Mouse (Mus musculus): ENCODE results near the gene Mxra7. TPM values are rescaled to one million over a fixed set of nuclear protein-coding genes. Genes with fewer than 3 reads are reported as not detected.
"Not testable (repeated sequence)": the region's sequence is repeated elsewhere in the genome, so short reads cannot be mapped to it uniquely, and the experiment has no call there.

Gene Mxra7
- total RNA-seq (2015) (0.10 and 1.1 TPM in 2 replicates), total RNA-seq (2017) (not detected in 2 replicates)

DNA sequence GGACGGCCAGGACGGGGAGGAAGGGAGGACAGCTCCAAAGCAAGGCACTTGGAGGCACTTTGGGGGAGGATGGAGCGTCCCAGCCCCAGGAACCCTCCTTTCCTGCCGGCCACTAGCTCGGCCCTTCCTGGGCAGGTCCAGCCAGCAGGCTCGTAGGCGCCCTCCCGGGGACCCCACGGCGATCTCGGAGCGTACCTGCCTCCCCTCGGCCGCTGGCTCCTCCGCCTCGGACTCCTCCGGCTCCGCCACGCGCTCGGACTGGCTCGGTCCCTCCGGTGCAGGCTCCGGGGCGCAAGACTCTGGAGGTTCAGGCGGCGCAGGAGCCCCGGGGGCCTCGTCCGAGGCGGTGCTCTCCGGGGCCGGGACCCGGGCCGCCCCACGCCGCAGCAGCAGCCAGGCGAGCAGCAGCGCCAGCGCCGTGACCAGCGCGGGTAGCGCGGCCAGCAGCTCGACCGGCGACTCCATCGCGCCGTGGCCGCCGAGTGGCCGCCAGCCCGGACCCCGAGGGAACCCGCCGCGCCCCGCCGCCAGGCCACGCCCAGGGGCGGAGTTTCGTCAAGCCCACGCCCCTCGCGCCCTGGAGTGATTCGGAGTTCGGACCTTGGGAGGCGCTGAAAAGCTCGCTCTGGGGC lies at the start of gene Mxra7:
Gene Mxra7, minus strand, starts transcription at position 513 of the 632 bp plus-strand sequence.
- peak; percentile 79 for ATAC-seq (replicated peaks; ENCODE audit: poor library complexity)

DNA sequence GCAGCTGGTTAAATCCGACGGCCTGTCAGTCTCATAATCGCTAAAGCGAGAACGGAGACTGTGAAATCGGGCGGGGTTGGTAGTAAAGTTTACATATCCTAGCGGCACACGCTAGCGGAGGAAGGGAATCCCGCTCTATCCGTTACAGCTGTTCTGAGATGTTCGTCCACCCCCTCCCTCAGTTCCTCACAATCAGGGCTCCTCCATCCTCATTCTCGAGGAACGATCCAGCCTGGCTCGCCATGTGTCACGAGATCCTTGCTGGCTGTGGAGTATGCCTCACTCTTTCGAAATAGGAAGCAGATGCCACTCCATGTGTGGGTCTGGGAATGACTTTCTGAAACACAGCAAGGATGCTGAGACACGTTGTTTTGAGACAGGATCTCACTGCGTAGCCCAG lies 46.1 kb upstream of the Mxra7 start:
- no peak for ATAC-seq (replicated peaks; ENCODE audit: poor library complexity)

DNA sequence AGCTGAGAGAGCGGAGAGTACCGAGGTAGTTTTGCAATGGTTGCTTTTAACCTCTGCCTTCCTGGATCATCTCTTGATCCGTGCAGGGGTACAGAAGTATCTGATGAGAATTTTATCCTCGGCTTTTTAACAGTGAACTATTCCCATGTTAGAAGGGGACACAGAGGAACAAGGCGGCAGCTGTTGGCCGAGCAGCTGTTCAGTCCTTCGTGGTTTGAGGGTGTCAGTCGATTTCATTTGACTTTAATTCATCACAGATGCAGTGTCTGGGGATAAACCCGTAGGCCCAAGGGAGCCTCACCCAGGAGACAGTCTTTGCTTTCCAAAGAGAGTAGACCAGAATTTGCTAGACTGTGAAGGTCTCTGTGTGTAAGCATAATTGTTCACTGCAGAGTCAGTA lies 43.7 kb upstream of the Mxra7 start:
- ATAC-seq (replicated peaks; ENCODE audit: poor library complexity) = no peak

DNA sequence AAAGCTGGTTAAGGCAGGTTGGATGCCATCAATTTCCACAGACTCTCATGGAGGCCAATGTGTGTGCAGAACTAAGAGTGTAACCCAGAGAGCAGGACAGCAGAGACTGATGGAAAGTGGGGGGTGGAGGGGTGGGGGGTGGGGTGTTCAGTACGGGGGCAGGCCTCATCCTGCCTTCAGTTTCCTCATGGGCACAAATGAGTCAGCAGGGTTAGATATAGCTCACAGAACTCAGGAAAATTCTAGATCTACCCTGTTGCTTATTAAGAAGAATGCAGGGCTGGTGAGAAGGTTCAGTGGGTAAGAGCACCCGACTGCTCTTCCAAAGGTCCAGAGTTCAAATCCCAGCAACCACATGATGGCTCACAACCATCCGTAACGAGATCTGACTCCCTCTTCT lies 41.8 kb upstream of the Mxra7 start:
- ATAC-seq (replicated peaks; ENCODE audit: poor library complexity) = no peak

DNA sequence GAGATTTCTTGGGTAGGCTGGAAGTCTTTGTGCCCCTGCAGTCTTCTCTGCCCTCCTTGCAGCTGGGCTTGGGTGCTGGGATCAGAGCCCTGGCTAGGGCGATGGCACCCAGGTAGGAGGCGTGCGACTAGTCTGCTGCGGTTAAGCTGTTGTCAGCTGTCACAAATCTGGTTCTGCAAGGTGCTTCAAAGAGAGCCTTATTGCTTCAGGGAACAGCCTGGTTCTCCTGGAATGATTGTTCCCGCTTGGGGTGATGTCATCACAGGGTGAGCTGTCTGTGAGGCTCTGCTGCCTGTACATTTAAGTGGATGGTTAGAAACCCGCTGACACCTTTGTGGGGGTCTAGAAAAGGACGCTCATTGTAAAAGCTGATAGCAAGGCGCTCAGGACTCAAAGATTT lies 41.4 kb upstream of the Mxra7 start:
- no peak for ATAC-seq (replicated peaks; ENCODE audit: poor library complexity)

GRCm38 (mm10) chr11:116868129-116868528 lies 40.3 kb upstream of the Mxra7 start:
- no peak for ATAC-seq (replicated peaks; ENCODE audit: poor library complexity)

DNA sequence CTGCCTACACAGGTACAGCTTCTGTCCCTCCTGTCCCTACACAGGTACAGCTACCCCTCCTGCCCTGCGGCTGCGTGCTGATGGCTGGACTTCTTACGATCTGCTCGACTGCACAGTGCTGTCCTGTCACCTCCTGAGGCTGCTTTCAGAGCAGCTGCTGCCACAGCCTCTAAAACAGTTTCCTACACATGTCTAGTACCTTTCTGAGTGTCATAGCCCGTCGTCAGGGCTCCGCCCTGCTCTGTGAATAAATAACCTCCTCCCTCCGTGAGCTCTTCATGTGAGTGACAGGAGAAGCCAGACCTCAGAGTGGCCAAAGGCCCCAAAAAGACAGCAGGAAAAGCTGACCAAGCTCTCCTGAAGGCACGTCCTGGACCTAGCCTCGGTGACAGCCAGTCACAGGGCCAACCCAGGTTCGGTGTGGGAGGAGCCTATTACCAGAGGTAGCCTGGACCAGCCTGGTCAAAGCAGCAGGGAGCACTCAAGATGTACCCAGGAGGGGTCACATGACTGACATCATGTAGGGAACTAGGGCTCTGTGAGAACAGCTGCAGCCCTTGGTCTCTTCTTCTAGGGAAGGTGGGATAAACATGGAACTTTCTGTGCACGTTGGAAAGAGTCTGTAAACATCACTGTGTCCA lies 38.2 kb upstream of the Mxra7 start:
- ATAC-seq (replicated peaks; ENCODE audit: poor library complexity) = no peak

GRCm38 (mm10) chr11:116864444-116864843 lies 36.6 kb upstream of the Mxra7 start:
- no peak for ATAC-seq (replicated peaks; ENCODE audit: poor library complexity)

DNA sequence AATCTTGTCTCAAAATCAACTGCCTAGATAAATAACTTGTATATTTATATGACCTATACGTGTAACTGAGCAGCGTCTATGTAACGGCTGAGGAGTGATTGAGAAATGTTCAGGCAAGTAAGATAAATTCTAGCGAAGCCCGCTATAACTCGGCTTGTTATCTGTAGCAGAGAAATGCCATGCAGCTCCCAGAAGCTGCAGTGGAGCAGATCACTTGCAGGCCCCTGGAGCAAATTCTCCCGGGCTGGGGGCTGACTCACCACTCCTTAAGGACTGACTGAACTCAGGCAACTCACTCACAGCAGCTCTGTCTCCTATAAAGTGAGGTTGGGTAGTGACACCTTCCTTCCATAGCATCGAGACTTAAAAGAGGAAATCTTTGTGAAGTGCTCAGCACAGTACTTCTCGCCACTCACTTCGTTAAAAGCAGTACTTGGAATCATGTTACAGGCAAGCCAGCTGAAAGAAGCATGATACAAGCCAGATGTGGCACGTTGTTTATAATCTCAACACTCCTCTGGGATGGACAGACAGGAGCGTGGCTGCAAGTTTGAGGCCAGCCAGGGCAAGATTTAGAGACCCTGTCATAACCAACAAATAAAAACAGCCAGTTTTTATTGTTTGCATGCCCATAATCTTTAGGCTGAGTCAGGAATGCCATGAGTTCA lies 29.5 kb upstream of the Mxra7 start:
- no peak for ATAC-seq (replicated peaks; ENCODE audit: poor library complexity)

DNA sequence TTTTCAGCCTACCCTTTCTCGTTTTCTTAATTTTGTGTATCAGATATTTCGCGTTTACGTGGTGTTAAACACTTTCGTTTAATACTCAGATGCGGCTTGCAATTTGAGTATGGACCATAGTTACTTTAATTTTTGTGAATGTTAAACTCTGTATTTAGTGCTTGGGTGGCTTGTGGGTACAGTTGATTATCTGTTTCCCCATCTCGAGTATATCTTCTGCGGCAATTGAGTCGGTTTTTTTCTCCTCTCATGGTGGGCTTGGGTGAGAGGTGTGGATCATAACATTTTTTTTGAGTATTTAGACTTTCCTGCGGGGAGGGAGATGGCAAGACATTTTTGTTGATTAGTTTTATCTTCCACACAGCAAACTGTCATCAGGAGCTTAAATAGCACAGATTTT lies 26.4 kb upstream of the Mxra7 start:
- no peak for ATAC-seq (replicated peaks; ENCODE audit: poor library complexity)

- peak; percentile 59 for ATAC-seq (replicated peaks; ENCODE audit: poor library complexity)
These were observed 25.7 kb upstream of the Mxra7 start for GRCm38 (mm10) chr11:116853512-116853928.

- ATAC-seq (replicated peaks; ENCODE audit: poor library complexity) = peak; percentile 71
These were observed 25.2 kb upstream of the Mxra7 start, which contains the start of gene Srsf2 for GRCm38 (mm10) chr11:116852891-116853511. Gene Srsf2 (minus strand): TSS chr11:116853094.

DNA sequence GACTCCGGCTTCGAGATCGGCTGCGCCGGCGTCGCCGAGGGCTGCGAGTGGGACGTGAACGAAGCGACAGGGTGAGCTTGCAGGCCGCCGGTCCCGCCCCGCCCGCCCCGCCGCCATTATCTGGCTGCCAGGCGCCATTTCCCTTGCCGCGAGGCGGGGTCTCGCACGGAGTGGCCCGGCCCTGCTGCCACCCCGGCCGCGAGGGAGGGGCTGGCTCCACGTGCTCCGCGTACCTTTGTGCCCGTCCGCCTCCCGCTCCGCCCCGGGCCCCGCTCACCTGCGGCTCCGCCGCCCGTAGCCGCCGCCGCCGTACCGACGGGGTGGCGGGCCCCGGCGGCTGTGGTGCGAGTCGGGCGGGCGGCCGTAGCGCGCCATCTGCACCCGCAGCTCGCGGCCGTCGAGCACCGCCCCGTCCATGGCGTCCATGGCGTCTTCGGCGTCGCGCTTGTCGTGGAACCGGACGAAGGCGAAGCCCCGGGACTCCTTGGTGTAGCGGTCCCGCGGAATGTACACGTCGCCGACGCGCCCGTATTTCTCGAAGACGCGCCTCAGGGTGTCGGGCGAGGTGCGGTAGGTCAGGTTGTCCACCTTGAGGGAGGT lies 24.5 kb upstream of the Mxra7 start, which contains the start of gene Mfsd11:
Gene Mfsd11, plus strand, starts transcription at position 150 of the 600 bp plus-strand sequence.
- ATAC-seq (replicated peaks; ENCODE audit: poor library complexity) = peak; percentile 12

- no peak for ATAC-seq (replicated peaks; ENCODE audit: poor library complexity)
These were observed 23.9 kb upstream of the Mxra7 start for GRCm38 (mm10) chr11:116851576-116852290.

DNA sequence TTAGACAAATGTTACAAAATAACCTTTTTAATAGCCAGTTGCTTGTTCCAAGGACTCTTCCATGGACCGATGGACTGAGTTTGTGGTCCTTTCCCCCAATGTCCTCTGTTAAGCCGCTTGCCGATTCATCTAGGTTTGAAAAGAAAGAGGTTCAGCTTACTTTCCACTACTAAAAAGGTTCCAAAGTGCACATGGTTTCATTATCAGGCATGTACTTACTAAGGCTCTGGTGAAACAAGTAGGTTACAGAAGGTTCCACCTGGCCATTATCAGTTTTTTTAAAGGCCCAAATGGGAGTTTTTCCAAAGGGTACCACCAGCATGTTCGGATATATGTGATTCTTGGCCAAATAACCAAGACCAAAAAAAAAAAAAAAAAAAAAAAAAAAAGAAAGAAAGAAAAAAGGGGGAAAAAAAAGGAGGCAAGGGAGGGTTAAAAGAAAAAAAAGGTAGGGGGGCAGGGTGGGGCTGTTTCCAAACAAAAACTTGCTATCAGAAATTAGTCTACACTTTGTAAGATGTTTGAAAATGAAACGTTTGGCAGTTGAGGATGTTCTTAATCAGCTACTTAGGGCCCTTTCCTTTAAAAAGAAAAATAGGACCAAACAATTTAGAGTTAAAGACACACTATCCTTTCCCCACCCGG lies 23.1 kb upstream of the Mxra7 start:
- no peak for ATAC-seq (replicated peaks; ENCODE audit: poor library complexity)

- no peak for ATAC-seq (replicated peaks; ENCODE audit: poor library complexity)
These were observed 22.2 kb upstream of the Mxra7 start for GRCm38 (mm10) chr11:116850085-116850484.

GRCm38 (mm10) chr11:116849587-116849986 lies 21.7 kb upstream of the Mxra7 start:
- ATAC-seq (replicated peaks; ENCODE audit: poor library complexity) = no peak

- ATAC-seq (replicated peaks; ENCODE audit: poor library complexity) = not testable (repeated sequence)
These were observed 21.0 kb upstream of the Mxra7 start for GRCm38 (mm10) chr11:116848877-116849178.

- ATAC-seq (replicated peaks; ENCODE audit: poor library complexity) = no peak
These were observed 20.4 kb upstream of the Mxra7 start for GRCm38 (mm10) chr11:116848086-116848876.

All from megakaryocyte progenitor cell, adult 5-6 weeks (primary cell).